Mouse (Mus musculus): Measurements from ENCODE around the gene Pank1. TPM values are rescaled to one million over a fixed set of nuclear protein-coding genes. Genes with fewer than 3 reads are reported as not detected.

Pank1 gene
- polyA plus RNA-seq, 1 experiment from 2014 or later: 7.2 TPM

DNA sequence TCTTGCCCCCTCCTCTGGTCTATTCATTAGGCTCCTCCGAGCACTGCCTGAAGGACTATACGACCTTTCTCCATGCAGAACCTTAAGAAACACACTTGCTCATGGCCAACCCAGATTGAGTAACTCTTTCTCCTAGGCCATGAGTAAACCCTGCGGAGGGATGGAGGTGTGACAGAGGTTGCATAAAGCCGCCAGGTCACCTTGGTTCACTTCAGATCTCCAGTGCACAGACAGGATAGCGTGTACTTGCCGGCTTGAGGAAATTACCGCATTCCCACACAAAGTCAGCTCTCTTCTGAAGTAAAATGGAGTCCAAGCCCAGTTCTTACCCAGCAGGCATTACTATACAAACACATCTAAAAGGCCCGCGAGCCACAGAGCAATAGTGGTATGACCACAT, 40.6 kb downstream of the Pank1 start:
- Histone ChIP-seq H3K36me3 (peaks cover 30% of the 10 kb centered on the region), H3K4me3 (no peak overlapping the region), H3K4me1 (peaks cover 11% of the 10 kb centered on the region), H3K27ac (no peak overlapping the region), H3K27me3 (ENCODE audit: low read depth, poor library complexity, severe bottlenecking) (no peaks in the 10 kb centered on the region), H3K9me3 (replicated peaks) (no peaks in the 10 kb centered on the region)
- 94% methylated on average over 9 of the region's 9 CpGs for WGBS
- DNase-seq (ENCODE audit: low spot score): no peak

DNA sequence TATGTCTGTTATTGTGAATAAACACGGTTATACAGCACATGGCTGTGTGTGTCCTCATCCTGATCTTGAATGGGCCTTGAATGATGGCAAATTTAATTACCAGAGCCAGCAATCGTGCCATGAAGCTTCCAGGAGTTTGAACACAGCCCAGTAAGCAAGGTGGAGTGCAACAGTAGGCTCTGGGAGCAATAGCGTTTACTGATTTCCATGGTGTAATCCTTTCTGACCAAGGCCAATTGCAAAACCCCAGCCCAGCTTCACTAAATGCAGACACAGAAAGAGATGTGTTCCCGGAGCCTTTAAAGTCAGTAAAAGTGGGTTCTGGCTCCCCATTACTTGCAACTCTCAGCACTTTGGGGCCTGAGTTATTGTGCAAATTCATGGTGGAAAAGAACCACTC, 47.6 kb downstream of the Pank1 start:
- Histone ChIP-seq H3K36me3 (peaks cover 4% of the 10 kb centered on the region; the same call in 1 of the 2 replicates), H3K27me3 (ENCODE audit: low read depth, poor library complexity, severe bottlenecking) (no peaks in the 10 kb centered on the region), H3K4me1 (no peaks in the 10 kb centered on the region), H3K4me3 (no peak overlapping the region), H3K9me3 (replicated peaks) (no peaks in the 10 kb centered on the region), H3K27ac (no peak overlapping the region)
- DNase-seq (ENCODE audit: low spot score): no peak
- WGBS: 91% methylated on average over 4 of the region's 4 CpGs

- H3K4me1 ChIP-seq: no peaks in the 10 kb centered on the region
- no peaks in the 10 kb centered on the region for H3K9me3 ChIP-seq (replicated peaks)
- no peak overlapping the region for H3K27ac ChIP-seq
- H3K4me3 ChIP-seq: no peak overlapping the region
- peaks cover 6% of the 10 kb centered on the region; the same call in 1 of the 2 replicates for H3K36me3 ChIP-seq
- DNase-seq (ENCODE audit: low spot score): no peak
- 91% methylated on average over 5 of the region's 5 CpGs for WGBS
- no peaks in the 10 kb centered on the region for H3K27me3 ChIP-seq (ENCODE audit: low read depth, poor library complexity, severe bottlenecking)
Observed at GRCm38 (mm10) chr19:34827916-34828635, 51.2 kb downstream of the Pank1 start.

DNA sequence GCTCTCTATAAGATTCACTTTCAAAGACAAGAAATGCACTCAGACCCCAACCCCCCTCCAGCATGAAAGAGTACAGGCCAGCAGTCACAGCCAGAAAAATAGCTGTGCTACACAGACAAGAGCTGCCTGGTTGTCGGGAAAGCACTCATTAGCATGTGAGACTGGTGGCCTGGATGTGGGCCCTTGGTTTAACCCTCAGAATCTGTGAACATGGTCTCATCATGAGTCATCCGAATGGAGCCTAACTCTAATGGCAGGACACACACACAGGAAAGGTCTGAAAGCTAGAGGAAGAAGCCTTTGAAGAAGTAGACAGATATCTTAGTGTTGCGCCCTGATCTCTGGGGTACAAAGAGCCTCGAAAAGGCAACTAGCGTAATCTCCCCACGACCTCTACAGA, 51.8 kb downstream of the Pank1 start:
- Histone ChIP-seq H3K4me3 (no peak overlapping the region), H3K9me3 (replicated peaks) (no peaks in the 10 kb centered on the region), H3K36me3 (peaks cover 6% of the 10 kb centered on the region; the same call in 1 of the 2 replicates), H3K27me3 (ENCODE audit: low read depth, poor library complexity, severe bottlenecking) (no peaks in the 10 kb centered on the region), H3K4me1 (no peaks in the 10 kb centered on the region), H3K27ac (no peak overlapping the region)
- DNase-seq (ENCODE audit: low spot score): no peak
- 94% methylated on average over 6 of the region's 6 CpGs for WGBS

GRCm38 (mm10) chr19:34825946-34826655, 53.2 kb downstream of the Pank1 start:
- peaks cover 14% of the 10 kb centered on the region; the same call in 1 of the 2 replicates for H3K36me3 ChIP-seq
- no peak overlapping the region for H3K27ac ChIP-seq
- no peaks in the 10 kb centered on the region for H3K9me3 ChIP-seq (replicated peaks)
- H3K4me3 ChIP-seq: no peak overlapping the region
- 73% methylated on average over 13 of the region's 13 CpGs for WGBS
- no peaks in the 10 kb centered on the region for H3K4me1 ChIP-seq
- no peaks in the 10 kb centered on the region for H3K27me3 ChIP-seq (ENCODE audit: low read depth, poor library complexity, severe bottlenecking)
- peak; percentile 64 for DNase-seq (ENCODE audit: low spot score)

- H3K36me3 ChIP-seq: peaks cover 14% of the 10 kb centered on the region
- no peaks in the 10 kb centered on the region for H3K27me3 ChIP-seq (ENCODE audit: low read depth, poor library complexity, severe bottlenecking)
- H3K9me3 ChIP-seq (replicated peaks): no peaks in the 10 kb centered on the region
- no peak for DNase-seq (ENCODE audit: low spot score)
- H3K4me1 ChIP-seq: peaks cover 2% of the 10 kb centered on the region; the same call in 1 of the 2 replicates
- no peak overlapping the region for H3K27ac ChIP-seq
- H3K4me3 ChIP-seq: no peak overlapping the region
- WGBS: 88% methylated on average over 5 of the region's 5 CpGs
Observed at GRCm38 (mm10) chr19:34819577-34820170, 59.6 kb downstream of the Pank1 start.

DNA sequence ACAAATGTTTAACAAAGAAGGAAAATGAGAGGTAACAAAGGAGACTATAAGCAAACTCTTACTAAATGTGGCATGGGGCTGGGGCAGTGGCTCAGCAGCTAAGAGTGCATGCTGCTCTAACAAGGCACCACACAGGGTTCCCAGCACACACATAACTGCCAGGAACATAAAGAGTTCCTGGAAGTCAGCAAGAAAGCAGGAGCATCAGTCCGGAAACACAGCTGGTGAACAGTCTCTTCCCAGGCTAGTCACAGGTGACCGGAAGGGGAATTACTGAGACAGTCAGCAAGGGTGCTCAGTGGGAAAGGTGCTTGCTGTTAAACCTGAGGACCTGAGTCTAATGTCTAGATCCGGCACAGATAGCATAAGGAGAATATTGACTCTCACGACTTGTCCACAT, 63.9 kb downstream of the Pank1 start:
- Histone ChIP-seq H3K4me3 (no peak overlapping the region), H3K4me1 (peaks cover 4% of the 10 kb centered on the region; the same call in 1 of the 2 replicates), H3K27me3 (ENCODE audit: low read depth, poor library complexity, severe bottlenecking) (no peaks in the 10 kb centered on the region), H3K36me3 (no peaks in the 10 kb centered on the region; the same call in 1 of the 2 replicates), H3K27ac (no peak overlapping the region), H3K9me3 (replicated peaks) (no peaks in the 10 kb centered on the region)
- no peak for DNase-seq (ENCODE audit: low spot score)
- WGBS: 92% methylated on average over 4 of the region's 4 CpGs

GRCm38 (mm10) chr19:34814696-34815095, 64.6 kb downstream of the Pank1 start:
- Histone ChIP-seq H3K9me3 (replicated peaks) (no peaks in the 10 kb centered on the region), H3K4me3 (no peak overlapping the region), H3K4me1 (peaks cover 4% of the 10 kb centered on the region; the same call in 1 of the 2 replicates), H3K36me3 (no peaks in the 10 kb centered on the region), H3K27ac (no peak overlapping the region), H3K27me3 (ENCODE audit: low read depth, poor library complexity, severe bottlenecking) (no peaks in the 10 kb centered on the region)
- DNase-seq (ENCODE audit: low spot score): peak; percentile 59
- 42% methylated on average over 4 of the region's 4 CpGs for WGBS

- Histone ChIP-seq H3K36me3 (no peaks in the 10 kb centered on the region), H3K9me3 (replicated peaks) (no peaks in the 10 kb centered on the region), H3K27me3 (ENCODE audit: low read depth, poor library complexity, severe bottlenecking) (no peaks in the 10 kb centered on the region), H3K27ac (no peak overlapping the region), H3K4me1 (peaks cover 4% of the 10 kb centered on the region; the same call in 1 of the 2 replicates), H3K4me3 (no peak overlapping the region)
- DNase-seq (ENCODE audit: low spot score): no peak
- 89% methylated on average over 6 of the region's 6 CpGs for WGBS
Observed at GRCm38 (mm10) chr19:34813961-34814360, 65.3 kb downstream of the Pank1 start.

DNA sequence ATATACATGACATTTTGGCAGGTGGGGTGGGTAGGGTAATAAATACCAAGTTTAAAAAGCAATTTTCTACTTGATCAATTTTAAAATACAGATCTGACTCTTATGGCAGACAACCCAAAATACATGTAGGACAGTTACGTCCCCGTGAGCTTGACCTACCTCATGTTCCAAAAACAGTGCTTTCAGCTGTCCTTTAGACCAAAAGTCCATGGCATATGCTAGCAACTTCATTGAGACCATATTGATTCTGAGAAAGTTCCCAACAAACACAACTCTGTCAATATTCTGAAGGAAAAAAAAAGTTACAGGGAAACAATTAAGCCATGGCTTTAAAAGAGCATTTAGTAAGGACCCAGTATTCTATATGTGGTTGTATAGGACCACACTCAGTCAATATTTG, 65.7 kb downstream of the Pank1 start:
- H3K27ac ChIP-seq: no peak overlapping the region
- no peaks in the 10 kb centered on the region for H3K9me3 ChIP-seq (replicated peaks)
- WGBS: 93% methylated on average over 2 of the region's 2 CpGs
- no peak overlapping the region for H3K4me3 ChIP-seq
- DNase-seq (ENCODE audit: low spot score): no peak
- no peaks in the 10 kb centered on the region for H3K27me3 ChIP-seq (ENCODE audit: low read depth, poor library complexity, severe bottlenecking)
- H3K4me1 ChIP-seq: peaks cover 4% of the 10 kb centered on the region; the same call in 1 of the 2 replicates
- no peaks in the 10 kb centered on the region for H3K36me3 ChIP-seq

DNA sequence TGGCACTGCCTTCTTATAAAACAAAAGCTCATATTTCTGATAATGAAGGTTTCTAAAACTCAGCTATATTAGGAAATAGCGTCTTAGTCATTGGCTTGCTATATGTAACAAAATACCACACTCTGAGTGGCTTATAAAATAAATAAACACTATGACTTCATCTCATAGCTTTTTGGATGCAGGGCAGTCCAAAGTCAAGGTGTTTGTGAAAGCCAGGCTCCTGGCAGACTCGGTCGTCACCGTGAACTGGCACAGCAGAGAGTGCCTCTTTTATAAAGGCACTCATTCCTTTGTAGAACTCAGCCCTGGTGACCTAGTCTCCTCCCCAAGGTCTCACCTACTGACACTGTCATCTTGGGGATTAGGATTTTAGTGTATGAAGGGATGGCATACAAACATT, 66.5 kb downstream of the Pank1 start:
- H3K4me3 ChIP-seq: no peak overlapping the region
- no peak overlapping the region for H3K27ac ChIP-seq
- no peak for DNase-seq (ENCODE audit: low spot score)
- peaks cover 4% of the 10 kb centered on the region; the same call in 1 of the 2 replicates for H3K4me1 ChIP-seq
- WGBS: 93% methylated on average over 4 of the region's 4 CpGs
- H3K27me3 ChIP-seq (ENCODE audit: low read depth, poor library complexity, severe bottlenecking): no peaks in the 10 kb centered on the region
- H3K9me3 ChIP-seq (replicated peaks): no peaks in the 10 kb centered on the region
- no peaks in the 10 kb centered on the region for H3K36me3 ChIP-seq

- no peaks in the 10 kb centered on the region for H3K36me3 ChIP-seq
- H3K27ac ChIP-seq: no peak overlapping the region
- no peaks in the 10 kb centered on the region for H3K9me3 ChIP-seq (replicated peaks)
- no peaks in the 10 kb centered on the region for H3K4me1 ChIP-seq
- no peaks in the 10 kb centered on the region for H3K27me3 ChIP-seq (ENCODE audit: low read depth, poor library complexity, severe bottlenecking)
- 90% methylated on average over 5 of the region's 5 CpGs for WGBS
- no peak for DNase-seq (ENCODE audit: low spot score)
- H3K4me3 ChIP-seq: no peak overlapping the region
Observed at GRCm38 (mm10) chr19:34807173-34807572, 72.1 kb downstream of the Pank1 start.

DNA sequence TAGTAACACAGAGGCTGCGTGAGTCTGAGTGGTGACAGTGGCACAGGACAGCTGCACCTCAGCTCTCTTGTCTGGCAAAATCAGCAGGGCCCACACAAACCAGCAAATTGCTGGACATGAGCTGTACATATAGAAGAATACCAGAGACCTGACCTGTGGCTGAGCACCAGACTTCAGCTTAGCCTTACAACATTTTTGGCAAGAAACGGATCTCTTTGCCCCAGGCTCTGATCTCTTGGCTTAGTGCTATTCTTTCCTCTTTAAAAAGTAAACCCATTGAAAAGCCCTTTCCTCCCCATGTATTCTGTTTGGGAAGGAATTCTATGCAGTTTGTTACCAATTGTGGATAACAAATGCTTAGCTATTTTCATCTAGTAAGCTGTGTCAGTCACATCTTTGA, 74.2 kb downstream of the Pank1 start:
- Histone ChIP-seq H3K4me3 (no peak overlapping the region), H3K9me3 (replicated peaks) (no peaks in the 10 kb centered on the region), H3K4me1 (no peaks in the 10 kb centered on the region), H3K27ac (no peak overlapping the region), H3K27me3 (ENCODE audit: low read depth, poor library complexity, severe bottlenecking) (no peaks in the 10 kb centered on the region), H3K36me3 (no peaks in the 10 kb centered on the region)
- WGBS: 84% methylated on average over 2 of the region's 2 CpGs
- no peak for DNase-seq (ENCODE audit: low spot score)
